Mouse (Mus musculus) E14TG2a.4 (cell line): ENCODE measurements at regions not wholly inside any gene's neighbourhood (a gene's known extent, or its start where the extent isn't known, plus 50 kb on each side); places are given as distances from the start of the nearest gene placed in this dataset.

Experiments
- CTCF ChIP-seq: conservative IDR thresholded peaks from 2 replicates; pipeline ENCODE4 v1.5.1; 2014; ENCODE audit warnings: low read length
- POU5F1 ChIP-seq: IDR thresholded peaks from 2 replicates; pipeline ENCODE4 v1.6.1; 2014; ENCODE audit warnings: low read length, borderline replicate concordance

- TF ChIP-seq CTCF (no peak), POU5F1 (no peak)
These were observed 151.9 kb upstream of the Dmrta1 start for GRCm38 (mm10) chr4:89527326-89527725.
